Mouse (Mus musculus) leukemia stem cell, adult 10-12 weeks (primary cell): ENCODE data around the gene Tyw3. TPM values are rescaled to one million over a fixed set of nuclear protein-coding genes. Genes with fewer than 3 reads are reported as not detected.

Experiments used
- polyA plus RNA-seq: library from polyadenylated mRNA; stranded (reverse); fragments of >175 nt; gene quantifications from 2 replicates; pipeline ENCODE4 v1.2.3, GENCODE M21; 2012; ENCODE audit warnings: low replicate concordance

Tyw3 gene
- 0.56 and 1.5 TPM in 2 replicates for polyA plus RNA-seq

GRCm38 (mm10) chr3:154596934-154597554, at the start of gene Tyw3:
Gene Tyw3, minus strand, starts transcription at chr3:154597104.

GRCm38 (mm10) chr3:154596488-154596933, 393 bp downstream of the Tyw3 start, which contains the start of gene Cryz:
Gene Cryz, plus strand, starts transcription at chr3:154596711.

Other genes with a start within 250 kb of the Tyw3 start
- 1.4 and 2.9 TPM in 2 replicates for gene Cryz, start 393 bp downstream of the Tyw3 start, polyA plus RNA-seq
- 0.07 TPM in 1 of 2 replicates, not detected in the other for gene Erich3, start 66.8 kb upstream of the Tyw3 start, polyA plus RNA-seq